Mouse (Mus musculus): ENCODE measurements around the gene Adamtsl4. TPM values are rescaled to one million over a fixed set of nuclear protein-coding genes. Genes with fewer than 3 reads are reported as not detected.

The Adamtsl4 gene
- total RNA-seq (2017) = 0.47 and 0.74 TPM in 2 replicates

GRCm38 (mm10) chr3:95687524-95688421 is at the start of gene Adamtsl4:
Adamtsl4 (minus strand) TSS chr3:95687917.
- ATAC-seq (ENCODE audit: extremely low read depth, insufficient number of reproducible peaks, low FRiP score, poor library complexity, severe bottlenecking) = peak; percentile 31; the same call in 1 of the 2 replicates

- ATAC-seq (ENCODE audit: extremely low read depth, insufficient number of reproducible peaks, low FRiP score, poor library complexity, severe bottlenecking) = no peak
Measured at GRCm38 (mm10) chr3:95735071-95735670, 47.5 kb upstream of the Adamtsl4 start.

- ATAC-seq (ENCODE audit: extremely low read depth, insufficient number of reproducible peaks, low FRiP score, poor library complexity, severe bottlenecking) = no peak
Measured at GRCm38 (mm10) chr3:95734092-95734702, 46.5 kb upstream of the Adamtsl4 start.

GRCm38 (mm10) chr3:95732744-95733521 is 45.2 kb upstream of the Adamtsl4 start:
- ATAC-seq (ENCODE audit: extremely low read depth, insufficient number of reproducible peaks, low FRiP score, poor library complexity, severe bottlenecking) = no peak

- no peak for ATAC-seq (ENCODE audit: extremely low read depth, insufficient number of reproducible peaks, low FRiP score, poor library complexity, severe bottlenecking)
Measured at GRCm38 (mm10) chr3:95732297-95732696, 44.6 kb upstream of the Adamtsl4 start.

GRCm38 (mm10) chr3:95731802-95732201 is 44.1 kb upstream of the Adamtsl4 start:
- no peak for ATAC-seq (ENCODE audit: extremely low read depth, insufficient number of reproducible peaks, low FRiP score, poor library complexity, severe bottlenecking)

GRCm38 (mm10) chr3:95730431-95730830 is 42.7 kb upstream of the Adamtsl4 start:
- no peak for ATAC-seq (ENCODE audit: extremely low read depth, insufficient number of reproducible peaks, low FRiP score, poor library complexity, severe bottlenecking)

GRCm38 (mm10) chr3:95728906-95729305 is 41.2 kb upstream of the Adamtsl4 start:
- ATAC-seq (ENCODE audit: extremely low read depth, insufficient number of reproducible peaks, low FRiP score, poor library complexity, severe bottlenecking) = no peak

GRCm38 (mm10) chr3:95726696-95727358 is 39.1 kb upstream of the Adamtsl4 start:
- ATAC-seq (ENCODE audit: extremely low read depth, insufficient number of reproducible peaks, low FRiP score, poor library complexity, severe bottlenecking) = no peak

GRCm38 (mm10) chr3:95725863-95726262 is 38.1 kb upstream of the Adamtsl4 start:
- no peak for ATAC-seq (ENCODE audit: extremely low read depth, insufficient number of reproducible peaks, low FRiP score, poor library complexity, severe bottlenecking)

- ATAC-seq (ENCODE audit: extremely low read depth, insufficient number of reproducible peaks, low FRiP score, poor library complexity, severe bottlenecking) = no peak
Measured at GRCm38 (mm10) chr3:95722386-95722785, 34.7 kb upstream of the Adamtsl4 start.

- no peak for ATAC-seq (ENCODE audit: extremely low read depth, insufficient number of reproducible peaks, low FRiP score, poor library complexity, severe bottlenecking)
Measured at GRCm38 (mm10) chr3:95718153-95718552, 30.4 kb upstream of the Adamtsl4 start.

GRCm38 (mm10) chr3:95716075-95716474 is 28.4 kb upstream of the Adamtsl4 start:
- no peak for ATAC-seq (ENCODE audit: extremely low read depth, insufficient number of reproducible peaks, low FRiP score, poor library complexity, severe bottlenecking)

GRCm38 (mm10) chr3:95709967-95710366 is 22.2 kb upstream of the Adamtsl4 start:
- ATAC-seq (ENCODE audit: extremely low read depth, insufficient number of reproducible peaks, low FRiP score, poor library complexity, severe bottlenecking) = no peak

GRCm38 (mm10) chr3:95709044-95709443 is 21.3 kb upstream of the Adamtsl4 start:
- no peak for ATAC-seq (ENCODE audit: extremely low read depth, insufficient number of reproducible peaks, low FRiP score, poor library complexity, severe bottlenecking)

GRCm38 (mm10) chr3:95707497-95707896 is 19.8 kb upstream of the Adamtsl4 start:
- ATAC-seq (ENCODE audit: extremely low read depth, insufficient number of reproducible peaks, low FRiP score, poor library complexity, severe bottlenecking) = peak; percentile 30; the same call in 1 of the 2 replicates

- peak; percentile 42; the same call in 1 of the 2 replicates for ATAC-seq (ENCODE audit: extremely low read depth, insufficient number of reproducible peaks, low FRiP score, poor library complexity, severe bottlenecking)
Measured at GRCm38 (mm10) chr3:95706273-95706672, 18.6 kb upstream of the Adamtsl4 start.

GRCm38 (mm10) chr3:95704612-95705011 is 16.9 kb upstream of the Adamtsl4 start:
- ATAC-seq (ENCODE audit: extremely low read depth, insufficient number of reproducible peaks, low FRiP score, poor library complexity, severe bottlenecking) = no peak

Data from neutrophil, adult 5-6 weeks (primary cell).